Mouse (Mus musculus): ENCODE data around the gene Armc9. TPM values are rescaled to one million over a fixed set of nuclear protein-coding genes. Genes with fewer than 3 reads are reported as not detected.
A peak's percentile ranks its signal among the peaks of the same experiment; 100 is the strongest.

The Armc9 gene
- total and polyA plus RNA-seq, 2 experiments, result 3.2 to 4.4 TPM

DNA sequence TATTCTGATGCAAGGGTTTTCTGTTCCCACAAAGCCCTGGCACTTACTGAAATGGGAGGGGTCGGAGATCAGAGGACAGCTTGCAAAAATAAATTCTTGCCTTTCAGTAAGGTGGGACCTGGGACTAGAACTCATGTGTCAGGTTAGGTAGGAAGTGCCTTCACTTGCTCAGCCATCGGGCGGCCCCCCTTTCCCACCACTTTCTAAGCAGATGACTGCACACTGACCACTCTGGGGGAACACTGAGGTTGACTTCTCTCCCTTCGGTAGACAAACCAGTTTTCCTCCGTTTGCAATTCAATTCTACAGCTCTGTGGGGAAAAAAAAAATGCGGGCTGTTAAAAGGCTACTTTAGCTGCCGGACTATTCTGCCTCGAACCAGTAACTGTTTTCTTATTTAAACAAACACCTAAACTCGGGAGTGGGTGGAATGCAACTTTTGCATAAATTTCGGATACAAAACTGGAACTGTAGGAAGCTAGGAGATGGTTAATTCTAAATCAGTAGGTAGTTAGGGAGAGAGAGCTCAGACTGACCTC, 157.0 kb downstream of the Armc9 start:
- no peak overlapping the region for H3K4me3 ChIP-seq (ENCODE audit: insufficient read depth, low read depth, low read length)
- no peaks in the 10 kb centered on the region for H3K79me2 ChIP-seq (ENCODE audit: control insufficient read depth, insufficient read depth, low read length)
- H3K27ac ChIP-seq (replicated peaks; ENCODE audit: insufficient read depth, low read depth, low read length), result no peak overlapping the region
- WGBS, result 57% methylated on average over 10 of the region's 10 CpGs
- peaks cover 2% of the 10 kb centered on the region; the same call in 1 of the 2 replicates for H3K27me3 ChIP-seq (ENCODE audit: control insufficient read depth, insufficient read depth, low read length)
- H3K36me3 ChIP-seq (ENCODE audit: control insufficient read depth, insufficient read depth, low read length), result no peaks in the 10 kb centered on the region
- no peak for TF ChIP-seq POLR2A (IDR thresholded peaks at IDR 0.05; ENCODE audit: extremely low read depth, insufficient read depth, low read length)
- no peak for TF ChIP-seq CTCF (IDR thresholded peaks at IDR 0.05; ENCODE audit: low read depth, low read length)
- H3K4me1 ChIP-seq (ENCODE audit: control insufficient read depth, insufficient read depth, low read length), result no peaks in the 10 kb centered on the region
- no peak for DNase-seq (ENCODE audit: extremely low read depth, low read depth, low spot score)
- H3K9ac ChIP-seq (ENCODE audit: low read depth, low read length), result no peak overlapping the region

DNA sequence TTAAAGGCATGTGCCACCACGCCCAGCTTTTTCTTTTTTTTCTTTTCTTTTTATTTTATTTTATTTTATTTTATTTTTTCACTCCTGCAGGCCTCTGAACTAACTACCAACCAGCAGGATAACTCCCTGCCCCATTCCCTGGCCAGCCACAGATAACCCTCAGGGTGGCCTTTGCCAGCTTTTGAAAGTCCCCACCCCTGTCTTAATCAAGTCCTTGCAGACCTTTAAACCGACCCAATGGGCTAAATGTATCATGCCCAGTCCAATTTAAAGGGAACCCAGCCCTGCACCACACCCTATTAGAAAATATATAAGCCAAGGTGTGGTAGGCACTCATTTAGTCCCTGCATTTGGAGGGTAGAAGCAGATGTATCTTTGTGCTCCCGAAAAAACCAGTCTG, 157.7 kb downstream of the Armc9 start:
- DNase-seq (ENCODE audit: extremely low read depth, low read depth, low spot score), result no peak
- no peaks in the 10 kb centered on the region for H3K79me2 ChIP-seq (ENCODE audit: control insufficient read depth, insufficient read depth, low read length)
- WGBS, result 87% methylated on average over 3 of the region's 3 CpGs
- no peak overlapping the region for H3K4me3 ChIP-seq (ENCODE audit: insufficient read depth, low read depth, low read length)
- H3K4me1 ChIP-seq (ENCODE audit: control insufficient read depth, insufficient read depth, low read length), result no peaks in the 10 kb centered on the region
- TF ChIP-seq CTCF (IDR thresholded peaks at IDR 0.05; ENCODE audit: low read depth, low read length), result no peak
- no peak for TF ChIP-seq POLR2A (IDR thresholded peaks at IDR 0.05; ENCODE audit: extremely low read depth, insufficient read depth, low read length)
- no peak overlapping the region for H3K27ac ChIP-seq (replicated peaks; ENCODE audit: insufficient read depth, low read depth, low read length)
- no peaks in the 10 kb centered on the region for H3K36me3 ChIP-seq (ENCODE audit: control insufficient read depth, insufficient read depth, low read length)
- peaks cover 2% of the 10 kb centered on the region; the same call in 1 of the 2 replicates for H3K27me3 ChIP-seq (ENCODE audit: control insufficient read depth, insufficient read depth, low read length)
- H3K9ac ChIP-seq (ENCODE audit: low read depth, low read length), result no peak overlapping the region

DNA sequence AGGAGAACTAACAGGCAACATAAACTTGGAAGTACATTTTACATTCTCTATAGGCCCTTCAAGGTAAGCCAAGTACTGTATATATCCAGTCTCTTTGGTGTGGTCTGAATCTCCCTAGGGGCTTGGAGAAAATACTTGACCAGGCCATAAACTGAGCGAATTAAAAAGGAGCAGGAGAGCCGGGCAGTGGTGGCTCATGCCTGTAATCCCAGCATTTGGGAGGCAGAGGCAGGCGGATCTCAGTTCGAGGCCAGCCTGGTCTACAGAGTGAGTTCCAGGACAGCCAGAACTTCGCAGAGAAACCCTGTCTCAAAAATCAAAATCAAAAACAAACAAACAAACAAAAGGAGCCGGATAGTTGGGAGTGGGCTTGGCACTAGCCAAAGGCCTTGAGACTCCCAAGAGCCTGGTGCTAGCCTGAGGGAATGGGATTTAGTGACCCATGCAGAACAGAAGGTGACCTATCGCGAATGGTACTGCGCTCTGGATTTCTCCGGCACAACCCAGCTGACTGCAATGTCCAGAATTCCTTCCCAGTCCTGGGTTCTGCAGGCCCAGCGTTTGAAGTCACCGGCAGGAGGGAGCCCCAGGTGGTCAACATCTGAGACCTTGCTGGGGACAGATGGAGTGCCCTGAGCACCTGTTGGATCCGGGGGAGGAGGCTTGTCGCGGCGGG, 158.7 kb downstream of the Armc9 start:
- TF ChIP-seq CTCF (IDR thresholded peaks at IDR 0.05; ENCODE audit: low read depth, low read length) (no peak), POLR2A (IDR thresholded peaks at IDR 0.05; ENCODE audit: extremely low read depth, insufficient read depth, low read length) (no peak)
- H3K79me2 ChIP-seq (ENCODE audit: control insufficient read depth, insufficient read depth, low read length), result no peaks in the 10 kb centered on the region
- H3K4me3 ChIP-seq (ENCODE audit: insufficient read depth, low read depth, low read length), result no peak overlapping the region
- H3K9ac ChIP-seq (ENCODE audit: low read depth, low read length), result no peak overlapping the region
- H3K27ac ChIP-seq (replicated peaks; ENCODE audit: insufficient read depth, low read depth, low read length), result no peak overlapping the region
- no peak for DNase-seq (ENCODE audit: extremely low read depth, low read depth, low spot score)
- WGBS, result 58% methylated on average over 16 of the region's 16 CpGs
- peaks cover 2% of the 10 kb centered on the region; the same call in 1 of the 2 replicates for H3K27me3 ChIP-seq (ENCODE audit: control insufficient read depth, insufficient read depth, low read length)
- no peaks in the 10 kb centered on the region for H3K36me3 ChIP-seq (ENCODE audit: control insufficient read depth, insufficient read depth, low read length)
- no peaks in the 10 kb centered on the region for H3K4me1 ChIP-seq (ENCODE audit: control insufficient read depth, insufficient read depth, low read length)

DNA sequence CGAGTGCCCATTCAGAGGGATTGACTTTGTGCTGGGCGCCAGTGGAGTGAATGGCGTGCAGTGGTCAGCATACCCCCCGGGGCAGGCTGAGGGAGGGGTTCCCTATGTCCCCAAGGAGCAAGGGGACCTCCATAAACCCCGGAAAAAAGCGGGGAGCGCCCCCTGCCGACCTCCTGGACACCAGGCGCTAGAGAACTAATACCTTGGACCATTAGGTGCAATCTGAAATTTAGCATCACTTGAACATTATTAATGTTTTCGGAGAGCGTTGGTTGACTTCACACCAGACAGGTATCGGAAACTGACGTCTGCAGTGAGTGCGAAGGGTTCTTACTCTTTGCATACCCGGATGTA, 159.2 kb downstream of the Armc9 start:
- Histone ChIP-seq H3K4me3 (ENCODE audit: insufficient read depth, low read depth, low read length) (no peak overlapping the region), H3K27ac (replicated peaks; ENCODE audit: insufficient read depth, low read depth, low read length) (no peak overlapping the region), H3K36me3 (ENCODE audit: control insufficient read depth, insufficient read depth, low read length) (no peaks in the 10 kb centered on the region), H3K9ac (ENCODE audit: low read depth, low read length) (no peak overlapping the region), H3K4me1 (ENCODE audit: control insufficient read depth, insufficient read depth, low read length) (no peaks in the 10 kb centered on the region), H3K27me3 (ENCODE audit: control insufficient read depth, insufficient read depth, low read length) (peaks cover 2% of the 10 kb centered on the region; the same call in 1 of the 2 replicates), H3K79me2 (ENCODE audit: control insufficient read depth, insufficient read depth, low read length) (no peaks in the 10 kb centered on the region)
- TF ChIP-seq POLR2A (IDR thresholded peaks at IDR 0.05; ENCODE audit: extremely low read depth, insufficient read depth, low read length) (no peak), CTCF (IDR thresholded peaks at IDR 0.05; ENCODE audit: low read depth, low read length) (peak; percentile 62)
- 26% methylated on average over 15 of the region's 15 CpGs for WGBS
- no peak for DNase-seq (ENCODE audit: extremely low read depth, low read depth, low spot score)

DNA sequence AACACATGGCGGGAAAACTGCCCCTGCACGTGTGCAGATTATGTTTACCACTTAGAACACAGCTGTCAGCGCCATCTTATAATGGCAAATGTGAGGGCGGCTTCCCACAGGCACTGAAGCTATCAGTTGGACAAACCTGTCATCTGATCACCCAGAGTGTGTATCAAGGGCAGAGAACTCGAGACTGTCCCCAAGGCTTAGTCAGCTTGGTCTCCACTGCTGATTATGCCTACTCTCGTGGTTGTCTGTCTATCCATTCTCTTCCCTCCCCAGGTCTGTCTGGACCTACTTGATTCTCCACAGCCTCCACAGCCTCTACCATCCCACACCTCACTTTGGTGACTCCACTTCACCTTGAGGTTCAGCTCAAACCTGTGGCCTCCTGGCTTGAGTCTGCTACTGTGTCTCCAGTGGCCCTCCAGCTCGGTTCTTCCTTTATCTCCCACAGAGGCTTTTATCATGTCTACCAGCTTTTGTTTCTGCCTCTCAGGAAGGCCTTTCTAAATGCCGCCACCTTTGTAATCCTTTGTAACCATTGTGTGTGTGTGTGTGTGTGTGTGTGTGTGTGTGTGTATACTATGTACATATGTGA, 166.3 kb downstream of the Armc9 start:
- WGBS, result 90% methylated on average over 8 of the region's 8 CpGs
- Histone ChIP-seq H3K27ac (replicated peaks; ENCODE audit: insufficient read depth, low read depth, low read length) (no peak overlapping the region), H3K27me3 (ENCODE audit: control insufficient read depth, insufficient read depth, low read length) (no peaks in the 10 kb centered on the region), H3K36me3 (ENCODE audit: control insufficient read depth, insufficient read depth, low read length) (no peaks in the 10 kb centered on the region), H3K4me1 (ENCODE audit: control insufficient read depth, insufficient read depth, low read length) (no peaks in the 10 kb centered on the region), H3K79me2 (ENCODE audit: control insufficient read depth, insufficient read depth, low read length) (no peaks in the 10 kb centered on the region), H3K4me3 (ENCODE audit: insufficient read depth, low read depth, low read length) (no peak overlapping the region), H3K9ac (ENCODE audit: low read depth, low read length) (no peak overlapping the region)
- no peak for DNase-seq (ENCODE audit: extremely low read depth, low read depth, low spot score)
- no peak for TF ChIP-seq POLR2A (IDR thresholded peaks at IDR 0.05; ENCODE audit: extremely low read depth, insufficient read depth, low read length)
- no peak for TF ChIP-seq CTCF (IDR thresholded peaks at IDR 0.05; ENCODE audit: low read depth, low read length)

Other genes starting within 250 kb of the Armc9 start
- gene 4933407L21Rik, start 226.3 kb upstream of the Armc9 start, total RNA-seq (2014; rRNA removed), result not detected in 2 replicates
- gene 4933407L21Rik, start 226.3 kb upstream of the Armc9 start, polyA plus RNA-seq (2012; rRNA removed), result not detected in 2 replicates
- gene Gpr55, start 193.8 kb upstream of the Armc9 start, total RNA-seq (2014; rRNA removed), result 0.09 and 0.20 TPM in 2 replicates
- 0.04 TPM in 1 of 2 replicates, not detected in the other for gene Gpr55, start 193.8 kb upstream of the Armc9 start, polyA plus RNA-seq (2012; rRNA removed)
- not detected in 2 replicates for gene Spata3, start 138.0 kb upstream of the Armc9 start, total RNA-seq (2014; rRNA removed)
- not detected in 2 replicates for gene Spata3, start 138.0 kb upstream of the Armc9 start, polyA plus RNA-seq (2012; rRNA removed)
- gene 2810459M11Rik, start 108.9 kb upstream of the Armc9 start, total RNA-seq (2014; rRNA removed), result 39.0 and 44.0 TPM in 2 replicates
- 54.1 and 66.2 TPM in 2 replicates for gene 2810459M11Rik, start 108.9 kb upstream of the Armc9 start, polyA plus RNA-seq (2012; rRNA removed)
- gene Psmd1, start 90.4 kb upstream of the Armc9 start, total RNA-seq (2014; rRNA removed), result 81.6 and 85.1 TPM in 2 replicates
- 57.3 and 61.3 TPM in 2 replicates for gene Psmd1, start 90.4 kb upstream of the Armc9 start, polyA plus RNA-seq (2012; rRNA removed)
- not detected in 2 replicates for gene Htr2b, start 42.8 kb upstream of the Armc9 start, total RNA-seq (2014; rRNA removed)
- not detected in 2 replicates for gene Htr2b, start 42.8 kb upstream of the Armc9 start, polyA plus RNA-seq (2012; rRNA removed)
- gene Gm21972, start 21.1 kb upstream of the Armc9 start, total RNA-seq (2014; rRNA removed), result not detected in 2 replicates
- gene Gm21972, start 21.1 kb upstream of the Armc9 start, polyA plus RNA-seq (2012; rRNA removed), result 0.39 TPM in 1 of 2 replicates, not detected in the other
- gene B3gnt7, start 148.1 kb downstream of the Armc9 start, total RNA-seq (2014; rRNA removed), result not detected in 2 replicates
- gene B3gnt7, start 148.1 kb downstream of the Armc9 start, polyA plus RNA-seq (2012; rRNA removed), result 0.19 and 0.31 TPM in 2 replicates
- gene Ncl, start 204.6 kb downstream of the Armc9 start, total RNA-seq (2014; rRNA removed), result 19.7 and 24.3 TPM in 2 replicates
- 4.1 and 4.6 TPM in 2 replicates for gene Ncl, start 204.6 kb downstream of the Armc9 start, polyA plus RNA-seq (2012; rRNA removed)

Data from liver, adult 2 months (tissue).